Mouse (Mus musculus) forebrain, embryonic 14.5 days (tissue): ENCODE results near the gene Snapc4. TPM values are rescaled to one million over a fixed set of nuclear protein-coding genes. Genes with fewer than 3 reads are reported as not detected.

Source experiments
- ATAC-seq: fragments of 200-750 bp; cut with Nextera tagmentation; 2 replicates; pipeline ENCODE4 v1.8.0; 2017; ENCODE audit warnings: mild to moderate bottlenecking, moderate library complexity
- DNase-seq: peaks from one replicate; pipeline ENCODE4 v3.0.0-alpha.2; 2015; ENCODE audit warnings: low spot score
- H3K27ac ChIP-seq: fragments of 300-500 bp; sonication (generic); 2 replicates; pipeline ENCODE4 v1.5.1; 2014; ENCODE audit warnings: low read depth, mild to moderate bottlenecking, control low read depth, low read length, moderate library complexity
- H3K27me3 ChIP-seq: fragments of 300-500 bp; sonication (generic); replicated peaks from 2 replicates; pipeline ENCODE4 v1.6.1; 2014; ENCODE audit warnings: low read length, control low read depth, mixed read lengths; ENCODE audit not compliant: control insufficient read depth, insufficient read depth
- H3K36me3 ChIP-seq: fragments of 300-500 bp; sonication (generic); 2 replicates; pipeline ENCODE4 v1.6.1; 2014; ENCODE audit warnings: low read length, control low read depth; ENCODE audit not compliant: control insufficient read depth, insufficient read depth
- H3K4me1 ChIP-seq: fragments of 300-500 bp; sonication (generic); 2 replicates; pipeline ENCODE4 v1.6.1; 2014; ENCODE audit warnings: antibody characterized with exemption, low read length, control low read depth; ENCODE audit not compliant: control insufficient read depth, insufficient read depth
- H3K4me2 ChIP-seq: fragments of 300-500 bp; sonication (generic); 2 replicates; pipeline ENCODE4 v1.6.1; 2014; ENCODE audit warnings: mild to moderate bottlenecking, control low read depth, low read length
- H3K4me3 ChIP-seq: fragments of 300-500 bp; sonication (generic); 2 replicates; pipeline ENCODE4 v1.5.1; 2014; ENCODE audit warnings: low read depth, low read length, control low read depth
- H3K9ac ChIP-seq: fragments of 300-500 bp; sonication (generic); 2 replicates; pipeline ENCODE4 v1.6.1; 2014; ENCODE audit warnings: mild to moderate bottlenecking, low read length, control low read depth, moderate library complexity
- H3K9me3 ChIP-seq: fragments of 300-500 bp; sonication (generic); replicated peaks from 2 replicates; pipeline ENCODE4 v1.6.1; 2016; ENCODE audit warnings: low read length, control low read depth, mixed read lengths; ENCODE audit not compliant: control insufficient read depth
- WGBS: fragments of 180-500 bp; shearing (Covaris S2); extraction: QIAGEN DNeasy Blood & Tissue Kit; methylation state at CpG from one replicate; pipeline ENCODE4 v1.1.7; 2014; 5-methylcytosine and 5-hydroxymethylcytosine counted together
- polyA plus RNA-seq: library from polyadenylated mRNA; unstranded; fragments of >200 nt; fragmentation: Nextera tagmentation; extraction: Ambion mirVana; gene quantifications from 2 replicates; pipeline ENCODE4 v1.2.1, GENCODE M21; 2014

Gene Snapc4
- polyA plus RNA-seq, 1 experiment from 2014 or later = 15.7 TPM

GRCm38 (mm10) chr2:26338302-26339203 is 41.9 kb downstream of the Snapc4 start:
- WGBS = 83% methylated on average over 8 of the region's 13 CpGs
- peaks cover 49% of the 10 kb centered on the region for H3K36me3 ChIP-seq
- ATAC-seq = 0 out of 2 replicates have a peak, but pooled peaks have one; percentile 12

GRCm38 (mm10) chr2:26330702-26331101 is 49.8 kb downstream of the Snapc4 start:
- Histone ChIP-seq H3K27ac (no peak overlapping the region), H3K4me1 (no peaks in the 10 kb centered on the region), H3K4me2 (no peak overlapping the region), H3K27me3 (no peaks in the 10 kb centered on the region), H3K4me3 (no peak overlapping the region), H3K9ac (no peak overlapping the region), H3K9me3 (no peaks in the 10 kb centered on the region), H3K36me3 (peaks cover 64% of the 10 kb centered on the region)
- 80% methylated on average over 6 of the region's 6 CpGs for WGBS
- no peak for DNase-seq
- ATAC-seq = no peak

More at GRCm38 (mm10) chr2:26338302-26339203, 41.9 kb downstream of the Snapc4 start:
- H3K9me3 ChIP-seq = no peaks in the 10 kb centered on the region
- H3K4me3 ChIP-seq = no peak overlapping the region
- H3K4me1 ChIP-seq = no peaks in the 10 kb centered on the region
- H3K9ac ChIP-seq = no peak overlapping the region
- H3K4me2 ChIP-seq = no peak overlapping the region
- no peak for DNase-seq
- no peaks in the 10 kb centered on the region for H3K27me3 ChIP-seq
- no peak overlapping the region for H3K27ac ChIP-seq

- H3K27ac ChIP-seq = no peak overlapping the region
- no peaks in the 10 kb centered on the region for H3K9me3 ChIP-seq
- WGBS = 94% methylated on average over 4 of the region's 4 CpGs
- H3K4me2 ChIP-seq = no peak overlapping the region
- no peak for DNase-seq
- H3K27me3 ChIP-seq = no peaks in the 10 kb centered on the region
- peaks cover 70% of the 10 kb centered on the region for H3K36me3 ChIP-seq
- ATAC-seq = no peak
- H3K4me3 ChIP-seq = no peak overlapping the region
- no peaks in the 10 kb centered on the region for H3K4me1 ChIP-seq
- H3K9ac ChIP-seq = no peak overlapping the region
Measured at GRCm38 (mm10) chr2:26330056-26330468, 50.4 kb downstream of the Snapc4 start.

GRCm38 (mm10) chr2:26329402-26329801 is 51.1 kb downstream of the Snapc4 start:
- Histone ChIP-seq H3K9me3 (no peaks in the 10 kb centered on the region), H3K27ac (no peak overlapping the region), H3K36me3 (peaks cover 77% of the 10 kb centered on the region), H3K4me2 (no peak overlapping the region), H3K27me3 (no peaks in the 10 kb centered on the region), H3K4me3 (no peak overlapping the region), H3K4me1 (no peaks in the 10 kb centered on the region), H3K9ac (no peak overlapping the region)
- DNase-seq = no peak
- ATAC-seq = no peak
- WGBS = 54% methylated on average over 8 of the region's 8 CpGs

- 90% methylated on average over 4 of the region's 4 CpGs for WGBS
- H3K4me1 ChIP-seq = no peaks in the 10 kb centered on the region
- H3K27ac ChIP-seq = no peak overlapping the region
- ATAC-seq (no peak), DNase-seq (no peak)
- H3K4me3 ChIP-seq = no peak overlapping the region
- no peak overlapping the region for H3K4me2 ChIP-seq
- H3K27me3 ChIP-seq = no peaks in the 10 kb centered on the region
- H3K9me3 ChIP-seq = no peaks in the 10 kb centered on the region
- H3K9ac ChIP-seq = no peak overlapping the region
- H3K36me3 ChIP-seq = peaks cover 91% of the 10 kb centered on the region
Measured at GRCm38 (mm10) chr2:26327852-26328251, 52.6 kb downstream of the Snapc4 start.

GRCm38 (mm10) chr2:26325386-26326181 is 54.9 kb downstream of the Snapc4 start:
- peak; percentile 77; the same call in 1 of the 2 replicates for ATAC-seq
- Histone ChIP-seq H3K4me3 (no peak overlapping the region), H3K9me3 (no peaks in the 10 kb centered on the region), H3K9ac (no peak overlapping the region), H3K4me2 (no peak overlapping the region), H3K36me3 (peaks cover 79% of the 10 kb centered on the region), H3K27me3 (no peaks in the 10 kb centered on the region), H3K4me1 (no peaks in the 10 kb centered on the region), H3K27ac (no peak overlapping the region)
- WGBS = 70% methylated on average over 15 of the region's 15 CpGs
- peak; percentile 61 for DNase-seq

GRCm38 (mm10) chr2:26324917-26325316 is 55.5 kb downstream of the Snapc4 start:
- Histone ChIP-seq H3K9me3 (no peaks in the 10 kb centered on the region), H3K4me3 (no peak overlapping the region), H3K36me3 (peaks cover 72% of the 10 kb centered on the region), H3K27ac (no peak overlapping the region), H3K9ac (no peak overlapping the region), H3K27me3 (no peaks in the 10 kb centered on the region), H3K4me2 (no peak overlapping the region), H3K4me1 (0 out of 2 replicates have a peak, but pooled peaks cover under 1% of the 10 kb centered on the region)
- ATAC-seq (no peak), DNase-seq (no peak)
- 89% methylated on average over 2 of the region's 2 CpGs for WGBS

GRCm38 (mm10) chr2:26323589-26324325 is 56.7 kb downstream of the Snapc4 start:
- Histone ChIP-seq H3K9ac (no peak overlapping the region), H3K4me1 (peaks cover 2% of the 10 kb centered on the region; the same call in 1 of the 2 replicates), H3K36me3 (peaks cover 66% of the 10 kb centered on the region), H3K27me3 (no peaks in the 10 kb centered on the region), H3K27ac (no peak overlapping the region), H3K4me2 (no peak overlapping the region), H3K4me3 (no peak overlapping the region), H3K9me3 (no peaks in the 10 kb centered on the region)
- ATAC-seq (no peak), DNase-seq (no peak)
- WGBS = 92% methylated on average over 13 of the region's 13 CpGs
